Mouse (Mus musculus): Measurements from ENCODE around the gene Abhd10. TPM values are rescaled to one million over a fixed set of nuclear protein-coding genes. Genes with fewer than 3 reads are reported as not detected.

The Abhd10 gene
- total RNA-seq, 2 experiments from 2014 or later = 19.8 to 20.5 TPM

DNA sequence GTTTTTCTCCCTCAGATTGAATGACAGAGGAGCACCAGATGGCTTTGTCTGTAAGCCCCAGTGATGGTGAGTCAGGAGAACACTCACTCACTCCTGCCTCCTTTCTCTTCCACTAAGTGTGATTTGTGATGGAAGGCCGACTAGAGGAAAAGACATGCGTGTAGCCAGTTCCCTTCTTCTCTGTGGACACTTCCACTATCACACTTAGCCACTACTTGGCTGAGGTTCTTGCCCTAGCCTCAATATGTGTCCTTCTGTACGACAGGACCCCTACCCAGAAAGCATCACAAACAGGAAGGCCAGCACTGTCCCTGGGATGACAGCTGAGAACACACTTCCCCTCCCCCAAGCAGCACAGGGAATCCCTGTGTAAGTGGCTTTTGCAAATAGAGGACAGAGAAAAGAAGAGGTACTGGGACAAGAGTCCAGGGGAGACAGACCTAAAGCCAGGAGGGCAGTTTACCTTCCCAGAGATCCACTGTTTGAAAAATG is 20.2 kb downstream of the Abhd10 start:
- peak overlapping the region; percentile 97 for H3K27ac ChIP-seq
- no peak for TF ChIP-seq CTCF (conservative IDR thresholded peaks at IDR 0.05)
- peak; percentile 46 to 75 for DNase-seq (ENCODE audit: low spot score in 2 of 2)
- H3K4me3 ChIP-seq = peak overlapping the region; percentile 67

DNA sequence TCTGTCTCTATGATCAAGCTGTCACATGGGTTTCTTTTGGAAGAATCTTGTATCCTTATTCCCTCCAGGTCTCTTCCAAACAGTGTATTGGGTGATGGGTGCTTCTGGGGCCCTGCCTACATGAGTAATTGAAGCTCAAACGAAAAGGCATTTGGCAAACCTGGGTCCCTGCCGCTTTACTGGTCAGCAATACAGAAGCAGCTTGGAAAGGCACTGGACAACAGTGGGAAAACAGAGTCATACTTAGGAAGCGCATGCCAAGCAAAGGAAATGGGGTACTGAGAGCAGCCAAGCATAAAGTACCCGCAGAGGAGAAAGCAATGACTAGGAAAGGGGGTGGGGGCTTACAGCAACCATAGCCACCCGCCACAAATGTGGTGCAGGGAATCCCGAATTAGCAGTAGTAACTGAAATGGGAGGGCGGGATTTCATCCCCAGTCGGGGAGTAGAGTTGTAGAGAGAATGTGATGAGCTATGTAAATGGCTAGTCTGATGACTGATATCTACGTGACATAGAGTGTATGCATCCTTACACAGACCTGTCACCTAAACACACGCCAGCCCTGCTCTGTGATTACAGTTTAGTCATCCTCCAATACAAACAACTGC is 22.6 kb downstream of the Abhd10 start:
- TF ChIP-seq CTCF (conservative IDR thresholded peaks at IDR 0.05) = no peak
- DNase-seq (ENCODE audit: low spot score in 2 of 2) = no peak
- H3K4me3 ChIP-seq = no peak overlapping the region; the same call in 1 of the 2 replicates
- peak overlapping the region; percentile 97; the same call in 1 of the 2 replicates for H3K27ac ChIP-seq

DNA sequence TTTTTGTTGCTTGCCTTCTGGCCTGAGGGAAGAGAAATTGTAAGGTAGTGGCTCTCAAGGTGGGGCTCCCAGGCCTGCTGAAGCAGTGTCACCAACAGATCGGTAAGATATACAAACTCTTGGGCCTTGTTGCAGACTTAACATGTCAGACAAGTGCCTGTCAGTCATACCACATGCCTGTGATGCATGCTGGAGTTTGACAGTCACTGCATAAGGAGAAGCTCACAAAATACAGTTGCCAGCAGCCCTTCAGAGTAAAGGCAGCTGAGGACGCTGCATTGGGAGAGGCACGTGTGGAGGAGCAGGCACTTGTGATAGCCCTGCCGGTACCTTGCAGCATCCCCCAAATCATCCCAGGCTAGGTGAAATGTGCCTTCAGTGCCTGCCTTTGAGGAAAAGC is 24.5 kb downstream of the Abhd10 start:
- no peak overlapping the region for H3K4me3 ChIP-seq
- DNase-seq (ENCODE audit: low spot score in 2 of 2) = no peak
- TF ChIP-seq CTCF (conservative IDR thresholded peaks at IDR 0.05) = no peak
- no peak overlapping the region for H3K27ac ChIP-seq

DNA sequence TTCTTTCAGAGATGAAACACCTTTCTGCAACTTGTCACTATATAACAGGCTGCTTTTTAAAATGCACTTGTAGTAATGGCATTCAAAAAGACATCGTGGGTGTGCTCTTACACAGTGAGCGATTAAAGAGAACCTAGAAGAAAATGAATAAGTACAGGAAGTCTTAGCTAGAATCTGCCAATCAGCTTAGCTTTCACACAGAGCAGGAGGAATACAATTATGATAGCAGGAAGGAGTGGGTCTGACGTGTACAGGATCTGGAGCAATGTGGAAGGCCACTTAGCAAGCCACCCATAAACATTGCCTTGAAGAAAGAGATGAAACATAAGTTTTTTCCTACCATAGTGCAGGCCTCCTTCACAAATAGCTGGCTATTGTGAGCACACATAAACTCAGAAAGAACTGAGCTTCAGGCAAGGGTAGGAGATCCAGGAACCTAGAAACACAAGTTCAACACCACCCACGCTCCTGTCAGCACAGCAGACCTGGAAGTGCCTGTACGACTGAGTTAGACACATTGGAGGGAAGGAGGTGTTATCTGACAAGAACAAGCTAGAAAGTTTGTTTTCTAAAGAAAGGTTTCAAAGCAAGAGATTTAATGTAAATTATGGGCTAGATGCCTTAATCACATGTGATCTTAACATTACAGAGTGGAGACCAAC is 28.1 kb downstream of the Abhd10 start:
- no peak for DNase-seq (ENCODE audit: low spot score in 2 of 2)
- H3K27ac ChIP-seq = no peak overlapping the region

DNA sequence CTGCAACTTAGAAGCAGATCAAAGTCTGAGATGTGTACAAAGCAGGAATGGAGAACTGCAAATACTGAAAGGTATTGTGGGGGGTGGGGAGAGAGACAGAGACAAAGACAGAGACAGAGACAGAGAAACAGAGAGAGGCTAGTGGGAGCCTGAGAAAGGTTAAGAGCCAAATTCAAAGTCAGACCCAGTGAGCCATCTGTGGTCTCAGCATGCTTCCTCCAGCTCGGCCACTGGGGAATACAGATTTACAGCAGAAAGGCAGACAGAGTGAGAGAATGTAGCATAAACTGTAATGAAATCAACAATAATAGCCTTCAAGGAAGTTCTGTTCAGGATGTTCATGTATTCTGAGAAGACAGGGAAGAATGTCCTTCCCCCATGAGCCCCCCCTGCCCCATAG is 28.9 kb downstream of the Abhd10 start:
- Histone ChIP-seq H3K27ac (no peak overlapping the region), H3K4me3 (no peak overlapping the region)
- DNase-seq (ENCODE audit: low spot score in 2 of 2) = no peak
- TF ChIP-seq CTCF (conservative IDR thresholded peaks at IDR 0.05) = no peak

More for the DNA sequence above, 28.1 kb downstream of the Abhd10 start:
- no peak for TF ChIP-seq CTCF (conservative IDR thresholded peaks at IDR 0.05)
- H3K4me3 ChIP-seq = no peak overlapping the region

DNA sequence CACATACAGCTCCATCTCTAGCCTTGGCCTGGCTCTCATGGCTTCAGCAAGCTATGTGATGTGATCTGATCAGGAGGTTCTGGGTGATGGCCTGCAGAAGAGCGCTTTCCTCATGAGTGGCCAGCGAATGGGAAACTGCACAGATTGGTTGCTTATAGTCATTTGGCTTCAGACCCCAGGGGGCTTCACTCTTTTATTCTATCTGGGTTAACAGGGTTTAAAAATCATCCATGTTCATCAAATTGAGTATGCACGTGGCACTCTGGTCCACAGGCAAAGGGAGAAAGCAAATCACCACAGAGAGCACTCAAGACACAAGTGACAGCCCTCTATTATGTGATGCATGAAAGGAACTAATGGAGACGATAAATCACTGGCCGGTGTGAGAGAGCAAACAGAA is 29.5 kb downstream of the Abhd10 start:
- H3K4me3 ChIP-seq = no peak overlapping the region
- no peak overlapping the region for H3K27ac ChIP-seq
- TF ChIP-seq CTCF (conservative IDR thresholded peaks at IDR 0.05) = no peak
- no peak for DNase-seq (ENCODE audit: low spot score in 2 of 2)

DNA sequence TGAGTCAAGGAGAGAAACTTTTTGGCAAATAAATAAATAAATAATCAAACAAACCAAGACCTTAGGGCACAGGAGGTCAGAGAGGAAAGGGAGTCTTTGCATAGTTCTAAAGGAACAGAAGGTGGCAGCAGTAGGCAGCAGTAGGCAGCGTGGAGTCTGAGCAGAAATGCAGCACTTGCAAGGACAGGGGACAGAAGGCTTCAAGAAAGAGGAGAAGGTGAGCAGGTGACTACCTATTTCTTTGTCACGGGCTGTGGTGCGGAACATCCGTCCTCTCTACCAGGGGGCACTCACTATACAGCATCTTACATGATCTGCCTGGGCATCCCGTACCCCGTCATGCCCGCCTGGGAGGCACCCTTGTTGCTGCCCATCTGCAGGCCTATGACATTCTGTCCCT is 31.5 kb downstream of the Abhd10 start:
- TF ChIP-seq CTCF (conservative IDR thresholded peaks at IDR 0.05) = peak; percentile 70
- H3K4me3 ChIP-seq = no peak overlapping the region
- no peak for DNase-seq (ENCODE audit: low spot score in 2 of 2)
- no peak overlapping the region for H3K27ac ChIP-seq

DNA sequence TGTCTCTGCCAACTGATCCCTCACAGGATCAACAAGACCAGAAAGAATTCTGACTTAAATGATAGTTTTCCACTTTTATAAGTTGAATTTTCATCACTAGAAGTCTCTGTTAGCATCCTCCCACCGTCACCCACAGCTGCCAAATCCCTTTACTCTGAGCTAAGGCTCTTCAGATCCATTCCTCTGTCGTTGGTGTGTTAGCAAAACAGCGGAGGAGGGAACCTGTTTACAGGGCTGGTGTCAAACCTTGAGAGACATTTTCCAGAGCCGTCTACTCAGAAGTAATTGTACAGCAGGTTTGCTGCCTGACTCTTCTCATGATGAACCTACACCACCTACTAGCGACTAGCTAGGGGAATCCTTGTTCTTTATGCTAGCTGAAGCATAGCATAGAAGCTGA is 43.5 kb downstream of the Abhd10 start:
- no peak overlapping the region for H3K4me3 ChIP-seq
- no peak overlapping the region for H3K27ac ChIP-seq
- no peak for DNase-seq (ENCODE audit: low spot score in 2 of 2)
- TF ChIP-seq CTCF (conservative IDR thresholded peaks at IDR 0.05) = no peak

DNA sequence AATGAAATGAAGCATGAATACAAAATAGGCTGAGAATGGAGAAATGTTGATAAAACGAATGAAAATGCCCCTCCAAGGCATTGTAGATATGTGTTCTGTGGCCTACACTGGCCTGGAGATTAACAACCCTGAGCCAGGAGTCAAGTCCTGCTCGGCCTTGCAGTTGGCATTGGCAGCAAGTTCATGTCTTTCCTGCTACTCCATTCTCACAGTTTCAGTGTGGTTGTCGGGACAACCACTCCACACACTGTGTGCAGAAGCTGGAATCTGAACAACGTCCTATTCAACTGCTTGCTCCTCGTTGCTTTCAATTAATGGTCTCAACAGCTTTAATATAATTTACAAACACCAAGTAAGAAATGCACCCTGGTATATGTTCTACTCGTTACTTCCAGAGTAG is 44.8 kb downstream of the Abhd10 start:
- peak in 1 of 2 experiments; percentile 42 for DNase-seq (ENCODE audit: low spot score in 2 of 2)
- Histone ChIP-seq H3K27ac (peak overlapping the region; percentile 52; the same call in 1 of the 2 replicates), H3K4me3 (no peak overlapping the region)
- no peak for TF ChIP-seq CTCF (conservative IDR thresholded peaks at IDR 0.05)

DNA sequence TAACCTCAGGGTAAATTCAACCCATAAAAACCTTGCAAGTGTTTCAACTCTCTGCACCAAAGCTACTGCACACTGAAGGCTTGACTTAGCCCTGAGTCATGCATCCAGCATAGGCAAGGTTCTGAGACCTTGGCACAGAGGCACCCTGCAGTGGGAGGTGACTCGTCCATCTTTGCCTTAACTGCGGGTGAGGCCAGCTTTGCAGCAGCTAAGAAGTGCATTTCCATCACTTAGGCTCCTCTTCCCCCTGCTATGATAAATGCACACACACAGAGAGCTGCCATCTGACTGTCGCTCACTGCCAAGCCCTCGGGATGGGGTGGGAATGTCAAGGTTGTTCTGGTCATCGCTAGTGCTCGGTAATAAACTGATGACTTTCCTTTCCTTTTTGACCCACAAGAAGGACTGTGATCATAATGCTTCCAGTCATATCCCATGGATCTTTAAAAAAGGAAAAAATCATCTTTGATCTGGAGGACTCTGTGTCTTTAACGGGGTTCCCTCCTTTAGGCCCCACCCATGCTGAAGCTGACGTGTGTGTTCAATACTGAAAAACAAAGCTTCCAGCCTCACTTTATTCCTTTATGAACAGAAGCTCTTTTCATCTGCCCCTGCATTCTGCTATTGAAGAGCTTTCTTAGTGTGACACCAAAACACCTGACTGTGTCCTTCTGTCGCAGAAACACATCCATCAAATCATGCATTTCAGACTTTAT is 47.2 kb downstream of the Abhd10 start:
- peak overlapping the region; percentile 36; the same call in 1 of the 2 replicates for H3K27ac ChIP-seq
- TF ChIP-seq CTCF (conservative IDR thresholded peaks at IDR 0.05) = no peak
- no peak overlapping the region for H3K4me3 ChIP-seq
- no peak for DNase-seq (ENCODE audit: low spot score in 2 of 2)

DNA sequence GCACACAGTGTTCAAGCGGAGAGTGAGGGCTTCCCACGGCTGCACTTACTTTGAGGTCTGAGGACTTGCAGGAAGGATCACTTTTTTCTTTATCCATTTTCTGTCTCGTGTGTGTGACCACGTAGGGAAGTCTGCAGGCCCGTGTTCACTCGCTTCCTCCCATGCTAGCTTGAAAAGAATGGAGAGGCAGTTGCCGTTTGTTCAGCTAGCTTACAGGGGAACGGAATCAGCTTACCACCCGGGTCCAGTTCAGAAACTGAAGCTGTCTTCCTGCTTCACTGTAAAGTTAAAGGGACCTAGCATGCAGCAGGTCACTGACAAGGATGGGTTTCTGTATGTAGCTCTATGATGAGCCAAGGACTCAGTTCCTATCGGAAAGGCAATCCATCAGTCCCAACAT is 49.2 kb downstream of the Abhd10 start, which contains the start of gene Tmprss7:
TSS of gene Tmprss7 (minus strand) at position 101 of the 400 bp plus-strand sequence.
- TF ChIP-seq CTCF (conservative IDR thresholded peaks at IDR 0.05) = no peak
- Histone ChIP-seq H3K27ac (peak within 1 kb of the TSS; percentile 56), H3K4me3 (no peak within 1 kb of the TSS)
- no peak for DNase-seq (ENCODE audit: low spot score in 2 of 2)

DNA sequence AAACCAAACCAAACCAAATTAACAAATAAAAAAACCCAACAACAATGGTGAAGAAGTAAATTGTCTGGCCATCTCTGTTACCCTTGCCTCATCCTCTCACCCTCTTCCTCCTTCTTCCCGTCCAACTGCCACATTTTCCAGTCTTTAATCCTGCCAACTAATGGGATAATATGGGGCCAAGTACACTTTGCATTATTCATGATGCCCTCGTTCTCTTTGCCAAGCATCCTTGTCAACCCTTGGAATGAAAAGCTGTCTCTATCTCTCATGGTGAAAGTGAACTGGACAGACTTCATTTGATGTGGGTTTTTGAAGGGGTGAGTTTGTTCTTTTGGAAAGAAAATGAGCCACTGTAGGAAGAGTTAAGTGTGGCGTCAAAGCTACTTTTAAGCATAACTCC is 49.9 kb downstream of the Abhd10 start:
- DNase-seq (ENCODE audit: low spot score in 2 of 2) = no peak

DNA sequence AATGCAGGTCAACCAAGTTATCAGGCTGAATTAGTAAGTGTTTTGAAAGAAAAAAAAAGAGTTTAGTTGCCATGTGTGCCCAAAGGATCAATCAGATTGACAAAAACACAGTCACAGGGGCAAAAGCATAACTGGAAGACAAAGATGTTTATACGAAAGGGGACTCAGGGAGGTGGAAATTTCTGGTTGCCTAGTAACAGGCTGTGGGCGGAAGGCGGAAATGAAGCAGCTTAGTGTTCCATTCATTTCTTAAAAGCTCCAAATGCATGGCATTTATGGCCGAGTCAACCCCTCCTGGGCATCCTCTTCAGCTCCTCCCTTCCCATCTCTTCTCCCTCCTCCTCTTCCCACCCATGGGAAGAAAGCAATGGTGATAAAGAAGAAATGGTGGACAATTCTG is 52.6 kb downstream of the Abhd10 start:
- H3K27ac ChIP-seq = no peak overlapping the region; the same call in 1 of the 2 replicates
- DNase-seq (ENCODE audit: low spot score in 2 of 2) = peak; percentile 34 to 76

More for the DNA sequence above, 49.9 kb downstream of the Abhd10 start:
- Histone ChIP-seq H3K4me3 (no peak overlapping the region), H3K27ac (peak overlapping the region; percentile 56)
- TF ChIP-seq CTCF (conservative IDR thresholded peaks at IDR 0.05) = no peak

More for the DNA sequence above, 52.6 kb downstream of the Abhd10 start:
- TF ChIP-seq CTCF (conservative IDR thresholded peaks at IDR 0.05) = no peak
- H3K4me3 ChIP-seq = no peak overlapping the region
